Mouse (Mus musculus) CD4-positive, CD25-positive, alpha-beta regulatory T cell, adult 9 weeks (primary cell): ENCODE measurements around the gene Magohb. TPM values are rescaled to one million over a fixed set of nuclear protein-coding genes. Genes with fewer than 3 reads are reported as not detected.

Source experiments
- polyA plus RNA-seq: library from polyadenylated mRNA; unstranded; fragments of 100-300 nt; shearing (Covaris generic); gene quantifications from one replicate; pipeline ENCODE4 v1.2.1, GENCODE M21; 2017

The Magohb gene
- polyA plus RNA-seq = 28.8 TPM

DNA sequence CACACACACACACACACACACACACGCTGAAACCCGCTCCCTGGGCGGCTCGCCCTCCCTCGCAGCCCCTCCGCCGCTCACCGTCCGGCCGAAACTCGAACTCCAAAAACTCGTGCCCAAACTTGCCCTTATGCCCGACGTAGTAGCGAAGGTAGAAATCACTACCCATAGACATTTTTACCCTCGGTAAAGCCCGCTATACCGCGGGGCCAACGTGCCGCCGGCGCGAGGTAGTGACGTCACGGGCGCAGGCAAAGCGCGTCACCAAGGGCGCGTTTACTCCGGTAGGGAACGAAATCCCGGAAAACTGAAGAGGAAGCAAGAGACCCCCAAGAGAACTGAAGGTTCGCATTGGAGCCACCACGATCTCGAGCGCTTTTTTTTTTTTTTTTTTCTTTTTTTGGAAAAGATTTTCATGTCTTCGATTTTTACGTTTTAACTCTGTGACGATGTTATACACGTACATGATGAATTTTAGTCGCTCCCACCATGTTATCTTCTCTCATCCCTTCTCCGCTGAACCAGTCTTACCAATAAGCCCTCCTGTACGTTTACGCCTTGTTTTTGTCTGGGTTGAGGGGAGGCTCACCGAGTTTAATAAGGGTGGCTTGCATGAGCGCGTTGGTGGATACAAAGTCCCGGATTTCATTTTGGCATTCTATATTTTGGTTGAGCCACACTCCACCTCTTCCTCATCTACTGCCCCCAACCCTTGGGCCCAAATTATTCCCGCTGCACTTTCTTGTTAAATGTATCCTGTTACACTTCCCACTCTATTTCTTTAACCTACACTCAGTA, at the start of gene Magohb:
TSS of gene Magohb (minus strand) at position 254 of the 798 bp plus-strand sequence.

DNA sequence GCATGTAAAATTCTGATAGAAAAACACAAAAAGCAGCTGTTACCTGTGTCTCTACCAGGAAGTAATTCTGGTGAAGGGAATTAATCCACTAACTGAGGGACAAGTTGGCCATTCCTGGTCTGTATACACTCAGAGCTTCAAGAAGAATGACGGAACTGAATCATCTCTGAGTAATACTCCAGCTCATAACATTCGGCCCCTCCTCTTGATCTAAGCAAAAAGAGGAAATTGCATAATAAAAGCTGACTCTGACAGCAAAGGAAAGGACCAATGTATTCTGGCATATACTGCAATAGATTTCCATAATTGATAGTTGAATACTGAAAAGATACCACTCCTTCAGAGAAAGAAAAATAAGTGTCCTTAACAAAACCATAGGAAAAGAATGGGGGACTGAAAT, 45.8 kb downstream of the Magohb start, which contains the start of gene Klra2:
TSS of gene Klra2 (minus strand) at position 157 of the 400 bp plus-strand sequence.

Other genes starting within 250 kb of the Magohb start
- gene Klra2, start 45.9 kb downstream of the Magohb start, polyA plus RNA-seq = not detected
- 0.21 TPM for gene Styk1, start 60.4 kb upstream of the Magohb start, polyA plus RNA-seq
- 6.9 TPM for gene Ybx3, start 95.2 kb upstream of the Magohb start, polyA plus RNA-seq
- gene 5430401F13Rik, start 193.2 kb upstream of the Magohb start, polyA plus RNA-seq = not detected
- gene Gm6619, start 193.2 kb upstream of the Magohb start, polyA plus RNA-seq = 0.47 TPM